Mouse (Mus musculus) myocyte (in vitro differentiated cells): ENCODE measurements at regions not wholly inside any gene's neighbourhood (a gene's known extent, or its start where the extent isn't known, plus 50 kb on each side); places are given as distances from the start of the nearest gene placed in this dataset.
"Not testable (repeated sequence)": the region's sequence is repeated elsewhere in the genome, so short reads cannot be mapped to it uniquely, and the experiment has no call there.

Experiments used
- H3K27me3 ChIP-seq: one replicate; pipeline ENCODE4 v1.6.1; 2011; ENCODE audit not compliant: control insufficient read depth, insufficient read depth, insufficient read length
- H3K36me3 ChIP-seq: one replicate; pipeline ENCODE4 v1.6.1; 2011; ENCODE audit not compliant: control insufficient read depth, insufficient read depth
- H3K4me2 ChIP-seq: one replicate; pipeline ENCODE4 v1.6.1; 2011; ENCODE audit warnings: low read depth, control low read depth
- H3K4me3 ChIP-seq: one replicate; pipeline ENCODE4 v1.5.1; 2011; ENCODE audit warnings: mild to moderate bottlenecking, control low read depth, moderate library complexity
- H3K79me2 ChIP-seq: one replicate; pipeline ENCODE4 v1.6.1; 2011; ENCODE audit not compliant: control insufficient read depth, insufficient read depth
- H3ac ChIP-seq: one replicate; pipeline ENCODE4 v1.6.1; 2011; ENCODE audit not compliant: control insufficient read depth, insufficient read length
- POLR2A ChIP-seq: IDR thresholded peaks from one replicate; pipeline ENCODE4 v1.6.1; 2011; ENCODE audit warnings: low read depth, mild to moderate bottlenecking, control low read depth, moderate library complexity; ENCODE audit not compliant: insufficient read length

DNA sequence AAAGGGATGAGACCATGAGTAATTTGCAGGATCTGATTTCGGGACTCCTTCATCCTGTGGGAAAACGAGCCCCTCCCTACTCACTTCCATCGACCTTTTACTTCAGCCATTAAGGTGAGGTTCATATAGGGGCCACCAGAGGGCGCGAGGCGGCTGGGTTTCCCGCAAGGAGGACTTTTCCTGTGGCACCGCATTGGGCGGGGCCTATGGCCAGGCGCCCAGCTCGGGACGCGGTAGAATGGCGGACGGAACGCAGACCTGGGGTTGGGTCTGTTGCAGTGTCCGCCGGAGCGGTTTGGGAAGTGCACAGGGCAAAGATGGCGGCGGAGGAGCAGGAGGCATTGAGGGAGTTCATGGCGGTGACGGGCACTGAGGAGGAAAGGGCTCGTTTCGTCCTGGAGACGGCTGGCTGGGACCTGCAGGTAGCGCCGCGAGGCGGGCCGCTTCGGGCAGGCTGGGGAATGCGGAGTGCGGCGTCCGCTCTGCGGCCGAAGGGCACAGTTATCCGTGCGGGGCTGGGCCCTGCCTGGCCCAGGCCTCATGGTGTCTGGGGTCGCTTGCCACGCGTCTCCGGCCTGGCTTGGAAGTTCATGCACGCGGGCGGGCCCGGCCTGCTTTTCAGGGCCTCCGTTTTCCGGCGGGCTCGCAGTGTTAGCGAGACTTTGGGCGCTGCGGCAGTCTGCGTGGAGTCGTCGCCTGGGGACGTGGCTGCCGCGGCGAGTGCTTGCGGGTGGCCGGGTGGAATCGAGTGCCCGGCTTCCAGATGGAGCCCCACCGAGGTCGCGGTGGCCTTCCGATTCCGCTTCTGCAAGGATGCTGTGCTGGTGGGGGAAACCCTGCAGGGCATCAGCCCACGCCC lies 219.1 kb downstream of the Gm31371 start:
- H3K4me2 ChIP-seq, H3K36me3 ChIP-seq, H3K27me3 ChIP-seq, H3K79me2 ChIP-seq: not testable (repeated sequence)
- Histone ChIP-seq H3K4me3 (peak overlapping the region; percentile 11), H3ac (peak overlapping the region; percentile 22)
- peak; percentile 18 for TF ChIP-seq POLR2A

DNA sequence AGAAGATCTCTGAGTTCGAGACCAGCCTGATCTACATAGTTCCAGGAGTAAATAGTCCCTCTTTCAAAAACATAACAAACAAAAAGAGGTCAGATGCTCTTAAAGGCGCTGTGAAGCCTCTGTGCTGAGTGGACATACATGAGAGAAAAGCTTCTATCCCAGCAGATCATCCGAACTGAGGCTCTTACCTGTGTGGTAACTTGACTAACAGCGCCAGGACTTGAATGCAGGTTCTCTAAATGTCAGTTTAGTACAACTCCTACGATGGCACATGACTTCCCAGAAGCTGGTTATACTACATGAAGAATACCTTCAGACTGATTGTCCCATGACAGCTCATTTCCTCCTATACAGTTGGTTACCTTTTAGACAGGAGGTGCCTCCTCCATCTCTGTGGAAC lies 220.4 kb downstream of the Gm31371 start:
- not testable (repeated sequence) for H3ac ChIP-seq, H3K36me3 ChIP-seq, H3K4me3 ChIP-seq, H3K79me2 ChIP-seq, H3K4me2 ChIP-seq, H3K27me3 ChIP-seq

DNA sequence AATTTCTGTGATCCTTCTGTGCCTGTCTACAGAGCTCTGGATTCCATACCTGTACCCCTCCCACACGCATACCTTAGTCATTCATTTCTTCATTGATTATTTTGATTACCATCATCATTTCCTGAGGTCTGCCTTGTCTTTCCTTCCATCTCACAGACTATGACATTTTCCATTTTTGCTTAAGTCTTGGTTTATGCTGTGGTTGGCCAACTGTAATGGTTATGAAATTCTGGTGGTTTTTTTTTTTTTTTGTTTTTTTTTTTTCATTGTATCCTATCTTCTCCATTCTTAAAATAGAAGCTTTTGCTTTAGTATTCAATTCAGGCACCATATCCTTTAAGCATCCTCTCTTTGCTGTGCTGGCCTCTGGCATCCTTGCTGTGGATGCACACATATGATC lies 227.4 kb downstream of the Gm15319 start:
- not testable (repeated sequence) for H3ac ChIP-seq, H3K27me3 ChIP-seq, H3K36me3 ChIP-seq, H3K79me2 ChIP-seq, H3K4me2 ChIP-seq, H3K4me3 ChIP-seq

DNA sequence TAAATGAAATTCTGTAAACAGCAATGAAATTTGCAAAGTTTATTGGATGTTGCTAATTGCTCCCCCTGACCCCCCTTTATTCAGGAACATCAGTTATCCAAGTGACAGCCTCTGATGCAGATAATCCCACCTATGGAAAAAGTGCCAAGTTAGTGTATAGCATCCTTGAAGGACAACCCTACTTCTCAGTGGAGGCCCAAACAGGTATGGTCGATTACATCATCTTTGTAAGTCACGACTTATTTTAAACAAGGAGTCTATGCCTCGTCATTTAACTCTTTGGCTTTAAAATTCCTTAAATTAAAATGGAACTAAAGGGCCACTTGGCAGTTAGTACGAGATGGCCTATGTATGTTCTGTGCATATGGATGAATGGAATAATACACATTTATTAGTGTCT lies 217.6 kb downstream of the Gm15319 start:
- H3K4me2 ChIP-seq, H3K36me3 ChIP-seq, H3K27me3 ChIP-seq, H3ac ChIP-seq, H3K4me3 ChIP-seq, H3K79me2 ChIP-seq: not testable (repeated sequence)

DNA sequence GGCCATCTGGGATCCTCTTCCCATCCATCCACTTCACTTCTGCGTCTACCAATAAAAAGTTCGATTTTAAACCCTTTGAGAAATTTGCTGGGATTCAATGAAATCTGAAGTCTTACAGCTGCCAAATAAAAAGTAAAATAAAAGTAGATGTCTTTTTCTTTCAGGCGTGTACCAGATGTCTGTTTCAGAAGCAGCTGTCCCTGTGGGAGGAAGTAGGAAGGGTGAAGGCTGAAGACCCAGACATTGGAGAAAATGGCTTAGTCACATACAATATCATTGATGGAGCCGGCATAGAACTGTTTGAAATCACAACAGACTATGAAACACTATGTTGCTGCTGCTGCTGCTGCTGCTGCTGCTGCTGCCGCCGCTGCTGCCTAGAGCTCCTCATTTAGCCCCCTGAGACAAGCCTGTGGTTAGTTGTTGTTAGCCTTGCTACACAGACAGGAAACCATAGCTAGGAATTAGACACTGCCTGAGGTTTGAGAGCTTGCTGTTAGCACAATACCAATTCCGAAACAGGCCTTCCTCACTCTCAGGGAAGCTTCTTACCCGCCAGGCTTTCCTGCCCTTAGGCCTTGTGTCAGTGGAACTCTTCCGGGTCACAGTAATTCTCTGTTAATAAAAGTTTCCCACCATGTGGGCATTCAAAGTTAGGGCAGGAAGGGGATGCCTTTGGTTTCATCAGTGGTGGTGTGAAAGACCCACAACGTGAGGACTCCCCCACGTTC lies 211.5 kb downstream of the Gm15319 start:
- H3K4me3 ChIP-seq, H3K4me2 ChIP-seq, H3K36me3 ChIP-seq, H3K27me3 ChIP-seq, H3K79me2 ChIP-seq, H3ac ChIP-seq: not testable (repeated sequence)

DNA sequence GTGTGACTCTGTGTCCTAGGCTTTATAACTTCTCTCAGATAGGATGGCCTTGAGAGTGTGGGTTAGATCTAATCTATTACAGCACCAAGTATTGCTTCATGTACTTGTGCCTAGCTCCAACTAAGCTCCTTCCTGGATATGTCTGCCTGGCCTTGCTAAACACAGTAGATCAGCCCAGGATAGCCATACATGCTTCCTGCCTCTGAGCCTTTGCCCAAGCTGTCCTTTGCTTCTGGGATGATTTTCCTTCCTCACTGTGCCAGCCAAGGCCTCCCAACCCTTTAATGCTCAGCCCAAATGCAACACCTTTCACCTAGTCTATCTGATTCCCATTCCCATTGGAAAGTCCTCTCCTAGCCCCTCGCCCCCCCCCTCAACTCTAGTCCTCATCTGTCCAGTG lies 208.9 kb downstream of the Gm15319 start:
- H3K27me3 ChIP-seq, H3K36me3 ChIP-seq, H3K4me3 ChIP-seq, H3K4me2 ChIP-seq, H3ac ChIP-seq, H3K79me2 ChIP-seq: not testable (repeated sequence)
